Mouse (Mus musculus) E14TG2a.4 (cell line): ENCODE measurements around the gene Daglb.

Experiments used
- CTCF ChIP-seq: conservative IDR thresholded peaks from 2 replicates; pipeline ENCODE4 v1.5.1; 2014; ENCODE audit warnings: low read length
- NANOG ChIP-seq: IDR thresholded peaks from 2 replicates; pipeline ENCODE4 v1.6.1; 2014; ENCODE audit warnings: borderline replicate concordance, low read length, mixed read lengths

- TF ChIP-seq CTCF (no peak), NANOG (no peak)
Measured at GRCm38 (mm10) chr5:143539111-143539510, 74.7 kb downstream of the Daglb start.
